Mouse (Mus musculus) stomach, embryonic 16.5 days (tissue): ENCODE measurements around the gene Ttc34. TPM values are rescaled to one million over a fixed set of nuclear protein-coding genes. Genes with fewer than 3 reads are reported as not detected.

Experiments used
- ATAC-seq: fragments of 200-750 bp; cut with Nextera tagmentation; 2 replicates; pipeline ENCODE4 v1.8.0; 2017; ENCODE audit warnings: moderate number of reproducible peaks, moderate TSS enrichment; ENCODE audit not compliant: insufficient read depth, low FRiP score
- H3K27ac ChIP-seq: fragments of 300-500 bp; sonication (generic); 2 replicates; pipeline ENCODE4 v1.5.1; 2014; ENCODE audit warnings: low read length
- H3K27me3 ChIP-seq: fragments of 300-500 bp; sonication (generic); 2 replicates; pipeline ENCODE4 v1.6.1; 2014; ENCODE audit warnings: low read length, control low read depth, mixed read lengths; ENCODE audit not compliant: control insufficient read depth, insufficient read depth
- H3K36me3 ChIP-seq: fragments of 300-500 bp; sonication (generic); 2 replicates; pipeline ENCODE4 v1.6.1; 2014; ENCODE audit warnings: low read length; ENCODE audit not compliant: control insufficient read depth, insufficient read depth
- H3K4me1 ChIP-seq: fragments of 300-500 bp; sonication (generic); 2 replicates; pipeline ENCODE4 v1.6.1; 2014; ENCODE audit warnings: low read length, control low read depth, mixed read lengths; ENCODE audit not compliant: control insufficient read depth, insufficient read depth
- H3K4me2 ChIP-seq: fragments of 300-500 bp; sonication (generic); 2 replicates; pipeline ENCODE4 v1.6.1; 2014; ENCODE audit warnings: low read depth, low read length, mixed read lengths
- H3K4me3 ChIP-seq: fragments of 300-500 bp; sonication (generic); replicated peaks from 2 replicates; pipeline ENCODE4 v1.5.1; 2014; ENCODE audit warnings: mild to moderate bottlenecking, low read length
- H3K9ac ChIP-seq: fragments of 300-500 bp; sonication (generic); 2 replicates; pipeline ENCODE4 v1.6.1; 2014; ENCODE audit warnings: low read length
- H3K9me3 ChIP-seq: fragments of 300-500 bp; sonication (generic); replicated peaks from 2 replicates; pipeline ENCODE4 v1.6.1; 2016; ENCODE audit warnings: low read length, control low read depth; ENCODE audit not compliant: control insufficient read depth
- WGBS: fragments of 180-500 bp; shearing (Covaris S2); extraction: QIAGEN DNeasy Blood & Tissue Kit; methylation state at CpG from one replicate; pipeline ENCODE4 v1.1.7; 2014; 5-methylcytosine and 5-hydroxymethylcytosine counted together
- polyA plus RNA-seq: library from polyadenylated mRNA; unstranded; fragments of >200 nt; fragmentation: Nextera tagmentation; extraction: Ambion mirVana; gene quantifications from 2 replicates; pipeline ENCODE4 v1.2.1, GENCODE M21; 2015

Gene Ttc34
- polyA plus RNA-seq, 1 experiment from 2014 or later = 0.04 TPM

DNA sequence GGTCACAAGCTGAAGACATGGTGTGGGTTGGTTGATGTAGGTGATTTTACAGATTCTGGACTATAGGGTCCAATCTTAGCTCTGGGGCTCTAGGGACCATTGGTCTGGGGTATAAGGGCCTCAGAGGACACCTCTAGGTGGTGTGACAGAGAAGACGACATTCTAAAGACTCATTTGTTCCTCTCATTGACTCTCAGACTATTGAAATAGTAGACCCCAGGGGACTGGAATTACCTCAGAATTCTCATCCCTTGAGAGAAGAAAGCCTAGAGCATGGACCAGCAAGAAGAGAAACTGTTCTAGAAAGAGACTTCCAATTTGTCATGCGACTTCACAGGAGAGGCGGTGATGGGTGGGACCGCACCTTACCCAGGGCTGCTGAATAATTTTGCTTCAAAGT is 77.0 kb downstream of the Ttc34 start:
- Histone ChIP-seq H3K9me3 (no peaks in the 10 kb centered on the region), H3K4me2 (no peak overlapping the region), H3K4me1 (peaks cover 14% of the 10 kb centered on the region), H3K9ac (no peak overlapping the region), H3K36me3 (no peaks in the 10 kb centered on the region), H3K4me3 (no peak overlapping the region), H3K27me3 (no peaks in the 10 kb centered on the region), H3K27ac (no peak overlapping the region)
- 96% methylated on average over 4 of the region's 4 CpGs for WGBS
- no peak for ATAC-seq

DNA sequence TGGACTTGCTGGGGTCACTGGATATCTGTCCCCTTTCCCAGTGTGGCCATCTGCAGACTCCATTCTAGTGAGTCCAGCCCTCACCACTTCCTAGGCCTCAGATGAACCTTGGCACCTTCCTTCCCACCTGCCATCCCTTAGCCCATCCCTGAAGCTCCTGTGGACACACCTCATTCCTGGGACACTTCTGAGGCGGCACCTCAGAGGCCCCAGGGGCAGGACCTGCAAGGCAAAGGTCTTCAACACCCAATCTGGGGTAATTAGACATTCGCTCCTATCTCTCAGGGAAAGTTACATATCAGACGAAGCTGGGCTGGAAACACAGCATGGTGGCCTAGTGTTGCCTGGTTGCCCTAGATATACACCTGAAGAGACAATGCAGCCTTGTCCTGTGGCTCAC is 77.4 kb downstream of the Ttc34 start:
- Histone ChIP-seq H3K27ac (no peak overlapping the region), H3K27me3 (no peaks in the 10 kb centered on the region), H3K9me3 (no peaks in the 10 kb centered on the region), H3K4me1 (peaks cover 14% of the 10 kb centered on the region), H3K4me3 (no peak overlapping the region), H3K4me2 (no peak overlapping the region), H3K9ac (no peak overlapping the region), H3K36me3 (no peaks in the 10 kb centered on the region)
- no peak for ATAC-seq
- 71% methylated on average over 3 of the region's 3 CpGs for WGBS

- no peak overlapping the region for H3K27ac ChIP-seq
- no peak for ATAC-seq
- no peak overlapping the region for H3K4me2 ChIP-seq
Observed at GRCm38 (mm10) chr4:154915286-154915685, 78.0 kb downstream of the Ttc34 start.

DNA sequence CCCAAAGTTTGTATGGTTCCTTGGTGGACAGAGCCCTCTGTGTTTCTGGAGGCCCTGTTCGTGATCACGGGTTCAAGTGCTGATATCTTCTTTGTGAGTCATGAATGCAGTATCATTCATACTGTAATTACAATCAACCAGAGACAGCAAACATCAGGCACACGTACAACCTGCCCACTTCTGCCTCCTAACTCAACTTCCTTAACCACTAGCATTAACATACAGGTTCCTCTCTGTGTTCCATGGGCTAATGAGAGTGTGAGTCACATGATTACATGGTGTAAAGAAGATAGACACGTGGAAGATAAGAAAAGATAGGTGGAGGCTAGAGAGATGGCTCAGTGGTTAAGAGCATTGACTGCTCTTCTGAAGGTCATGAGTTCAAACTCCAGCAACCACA is 79.4 kb downstream of the Ttc34 start:
- no peak for ATAC-seq
- Histone ChIP-seq H3K27me3 (no peaks in the 10 kb centered on the region), H3K27ac (no peak overlapping the region), H3K9me3 (no peaks in the 10 kb centered on the region), H3K9ac (no peak overlapping the region), H3K4me1 (no peaks in the 10 kb centered on the region; the same call in 1 of the 2 replicates), H3K4me3 (no peak overlapping the region), H3K4me2 (no peak overlapping the region), H3K36me3 (no peaks in the 10 kb centered on the region)
- 78% methylated on average over 4 of the region's 4 CpGs for WGBS

More at GRCm38 (mm10) chr4:154915286-154915685, 78.0 kb downstream of the Ttc34 start:
- no peaks in the 10 kb centered on the region for H3K27me3 ChIP-seq
- H3K36me3 ChIP-seq = no peaks in the 10 kb centered on the region
- 77% methylated on average over 10 of the region's 10 CpGs for WGBS
- H3K9ac ChIP-seq = no peak overlapping the region
- no peaks in the 10 kb centered on the region for H3K9me3 ChIP-seq
- peaks cover 13% of the 10 kb centered on the region for H3K4me1 ChIP-seq
- no peak overlapping the region for H3K4me3 ChIP-seq

Other genes starting within 250 kb of the Ttc34 start
- gene Prdm16, start 200.6 kb upstream of the Ttc34 start, polyA plus RNA-seq = 23.2 and 23.5 TPM in 2 replicates
- gene Actrt2, start 169.6 kb upstream of the Ttc34 start, polyA plus RNA-seq = not detected in 2 replicates
- gene Mmel1, start 32.1 kb downstream of the Ttc34 start, polyA plus RNA-seq = 0.20 and 0.30 TPM in 2 replicates
- 29.5 and 34.1 TPM in 2 replicates for gene Fam213b, start 61.7 kb downstream of the Ttc34 start, polyA plus RNA-seq
- 4.3 and 4.6 TPM in 2 replicates for gene Tnfrsf14, start 91.1 kb downstream of the Ttc34 start, polyA plus RNA-seq
- gene Hes5, start 123.5 kb downstream of the Ttc34 start, polyA plus RNA-seq = 0.59 and 1.0 TPM in 2 replicates
- gene Pank4, start 126.7 kb downstream of the Ttc34 start, polyA plus RNA-seq = 40.6 and 40.8 TPM in 2 replicates
- 27.4 and 30.4 TPM in 2 replicates for gene Plch2, start 219.3 kb downstream of the Ttc34 start, polyA plus RNA-seq
- 19.9 and 20.1 TPM in 2 replicates for gene Pex10, start 229.6 kb downstream of the Ttc34 start, polyA plus RNA-seq
- 171 and 183 TPM in 2 replicates for gene Rer1, start 248.9 kb downstream of the Ttc34 start, polyA plus RNA-seq
- gene Morn1, start 249.1 kb downstream of the Ttc34 start, polyA plus RNA-seq = 4.8 and 6.1 TPM in 2 replicates